Mouse (Mus musculus) B cell, adult 2 months (primary cell): ENCODE results near the gene Gm28035.

ENCODE experiments used
- DNase-seq, 2 experiments: peaks; one replicate each; pipeline ENCODE4 v3.0.0; 2022

Gene Gm28035

GRCm38 (mm10) chr2:30238906-30239465 lies 1.4 kb upstream of the Gm28035 start:
- no peak for DNase-seq

- no peak for DNase-seq
Measured at GRCm38 (mm10) chr2:30239777-30240176, 590 bp upstream of the Gm28035 start.

DNA sequence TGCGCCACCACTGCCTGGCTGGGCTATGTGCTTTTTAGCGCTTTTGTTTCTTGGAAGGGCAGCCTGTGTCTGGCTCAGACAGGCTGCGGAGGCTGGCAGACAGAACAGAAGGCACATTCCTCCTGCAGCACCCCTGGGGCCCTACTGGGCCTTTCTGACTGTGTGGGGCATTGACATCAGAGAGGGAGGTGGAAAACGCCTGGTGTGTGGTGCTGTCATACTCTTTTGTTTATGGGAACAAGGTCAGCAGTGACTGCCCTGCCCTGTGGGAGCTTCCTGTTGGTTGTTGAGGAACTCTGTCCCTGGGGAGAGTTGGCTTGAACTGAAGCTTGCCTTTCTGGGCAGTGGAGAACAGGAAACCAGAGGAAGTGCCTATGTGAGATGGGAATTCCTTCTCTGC lies 2.1 kb downstream of the Gm28035 start:
- no peak for DNase-seq

- DNase-seq = no peak
Measured at GRCm38 (mm10) chr2:30243391-30243790, 3.0 kb downstream of the Gm28035 start.

DNA sequence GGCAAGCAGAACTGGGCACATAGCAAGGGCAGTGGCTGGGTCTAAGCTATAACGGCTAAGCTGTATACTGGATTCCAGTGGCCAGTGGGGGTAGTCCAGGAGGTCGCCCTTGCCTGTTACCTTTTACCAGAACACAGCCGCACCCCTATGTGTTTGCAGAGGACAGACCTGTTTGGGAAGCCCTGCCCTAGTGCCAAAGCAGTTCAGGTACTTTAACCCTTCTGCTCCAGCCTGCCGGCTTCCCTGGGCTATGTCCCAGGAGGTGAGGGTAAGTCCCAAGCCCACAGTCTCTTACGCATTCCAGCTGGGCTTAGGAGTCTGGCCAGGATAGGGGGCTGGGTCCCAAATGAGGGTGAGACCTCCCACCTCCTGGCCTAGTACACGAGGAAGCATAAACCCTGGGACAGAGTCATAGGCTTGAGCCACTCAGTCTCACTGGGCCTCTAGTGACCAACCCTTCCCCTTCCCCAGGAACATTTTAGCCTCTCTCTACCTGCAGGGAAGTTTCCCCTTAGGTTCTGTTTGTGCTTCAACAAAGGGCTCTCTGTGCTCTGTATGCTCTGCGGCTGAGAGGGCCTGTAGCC lies 4.3 kb downstream of the Gm28035 start:
- no peak for DNase-seq

GRCm38 (mm10) chr2:30247036-30247435 lies 6.7 kb downstream of the Gm28035 start:
- DNase-seq = no peak

- no peak for DNase-seq
Measured at GRCm38 (mm10) chr2:30247681-30248080, 7.3 kb downstream of the Gm28035 start.

DNA sequence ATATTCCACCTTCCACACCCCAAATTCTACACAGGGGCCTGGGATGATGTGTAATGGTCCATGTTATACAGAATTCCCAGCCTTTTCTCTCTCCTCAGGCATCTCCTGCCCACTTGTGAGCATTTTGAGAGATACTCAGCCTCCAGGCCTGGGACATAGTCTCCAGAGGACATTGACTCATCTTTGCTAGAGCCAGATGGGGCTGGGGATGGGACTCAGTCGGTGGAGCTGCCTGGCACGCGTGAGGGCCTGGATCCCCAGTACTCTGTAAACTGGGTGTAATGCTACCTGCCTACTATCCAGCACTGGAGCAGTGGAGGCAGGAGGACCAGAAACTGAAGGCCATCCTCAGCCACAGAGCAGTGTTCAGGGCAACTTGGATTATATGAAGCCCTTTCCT lies 8.8 kb downstream of the Gm28035 start:
- DNase-seq = no peak

DNA sequence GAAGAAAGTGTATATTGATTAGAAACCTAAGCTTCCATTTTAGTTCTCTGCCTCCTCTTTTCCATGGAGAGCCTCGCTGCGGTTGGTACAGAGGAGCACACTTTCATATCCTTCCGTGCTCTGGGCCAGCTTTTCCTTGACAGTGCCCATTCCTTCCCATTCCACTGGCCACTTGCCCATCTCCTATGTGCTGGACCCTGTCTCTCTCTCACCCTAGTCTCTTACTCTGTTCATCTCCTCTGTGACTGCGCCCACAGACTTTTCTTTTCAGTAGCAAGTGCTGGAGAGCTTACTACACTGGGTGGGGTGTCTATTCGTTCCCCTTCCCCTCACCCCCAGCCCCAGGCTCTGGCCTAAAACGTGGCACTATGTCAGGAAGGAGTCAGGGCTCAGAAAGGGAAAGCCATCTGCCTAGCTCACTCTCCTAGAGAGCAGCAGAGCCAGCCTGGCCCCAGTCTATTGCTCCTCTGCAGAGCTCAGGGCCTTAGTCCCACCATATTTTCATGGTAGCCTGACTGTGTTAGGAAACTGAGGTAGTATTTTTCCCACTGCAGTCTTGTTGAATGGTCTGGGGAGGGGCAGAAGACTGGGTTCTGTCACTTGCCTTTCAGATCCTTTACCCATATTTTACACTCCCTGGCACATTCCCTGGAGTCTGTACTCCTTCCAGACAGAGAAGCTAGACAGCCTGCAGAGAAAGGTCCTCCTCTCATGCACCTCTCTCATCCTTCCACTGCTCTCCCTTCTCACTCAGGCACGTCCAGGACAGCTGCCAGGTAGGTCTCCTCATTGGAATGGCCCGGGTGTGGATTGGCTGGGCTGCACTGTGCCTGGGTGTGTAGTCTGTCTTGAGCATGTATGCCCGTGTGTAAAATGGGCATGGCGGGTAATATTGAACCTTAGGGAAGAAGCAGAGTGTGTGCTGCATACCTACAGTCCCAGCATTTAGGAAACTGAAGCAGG lies 10.1 kb downstream of the Gm28035 start:
- DNase-seq = no peak

- DNase-seq = peak; percentile 63 to 74
Measured at GRCm38 (mm10) chr2:30251417-30252104, 11.2 kb downstream of the Gm28035 start.

DNA sequence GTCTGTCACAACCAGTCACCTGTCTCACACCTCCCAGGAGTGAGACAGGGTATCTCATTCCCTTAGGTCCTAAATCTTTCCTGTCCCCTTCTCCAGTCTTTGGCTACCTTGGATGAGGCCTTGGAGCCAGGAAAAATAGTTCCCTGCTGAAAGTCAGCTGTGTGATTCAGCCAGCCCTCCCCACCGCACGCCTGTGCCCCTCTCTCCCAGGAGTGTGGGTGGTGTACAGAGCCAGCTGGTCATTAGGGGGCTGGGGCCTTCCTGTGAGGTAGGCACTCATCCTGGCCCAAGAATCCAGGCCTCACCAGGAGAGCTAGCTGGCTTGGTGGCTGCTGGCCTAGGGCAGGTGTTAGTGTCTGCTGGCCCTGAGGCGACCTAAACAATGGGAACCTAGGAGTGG lies 12.2 kb downstream of the Gm28035 start:
- no peak for DNase-seq

GRCm38 (mm10) chr2:30253809-30254208 lies 13.4 kb downstream of the Gm28035 start:
- no peak for DNase-seq

DNA sequence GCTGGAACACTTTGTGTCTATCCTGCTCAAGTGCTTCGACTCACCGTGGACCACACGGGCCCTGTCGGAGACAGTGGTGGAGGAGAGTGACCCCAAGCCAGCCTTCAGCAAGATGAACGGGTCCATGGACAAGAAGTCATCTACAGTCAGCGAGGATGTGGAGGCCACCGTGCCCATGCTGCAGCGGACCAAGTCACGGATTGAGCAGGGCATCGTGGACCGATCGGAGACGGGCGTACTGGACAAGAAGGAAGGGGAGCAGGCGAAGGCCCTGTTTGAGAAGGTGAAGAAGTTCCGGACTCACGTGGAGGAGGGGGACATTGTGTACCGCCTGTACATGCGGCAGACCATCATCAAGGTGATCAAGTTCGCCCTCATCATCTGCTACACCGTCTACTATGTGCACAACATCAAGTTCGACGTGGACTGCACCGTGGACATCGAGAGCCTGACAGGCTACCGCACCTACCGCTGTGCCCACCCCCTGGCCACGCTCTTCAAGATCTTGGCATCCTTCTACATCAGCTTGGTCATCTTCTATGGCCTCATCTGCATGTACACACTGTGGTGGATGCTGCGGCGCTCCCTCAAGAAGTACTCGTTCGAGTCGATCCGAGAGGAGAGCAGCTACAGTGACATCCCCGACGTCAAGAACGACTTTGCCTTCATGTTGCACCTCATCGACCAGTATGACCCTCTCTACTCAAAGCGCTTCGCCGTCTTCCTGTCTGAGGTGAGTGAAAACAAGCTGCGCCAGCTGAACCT lies 15.4 kb downstream of the Gm28035 start:
- DNase-seq = no peak

DNA sequence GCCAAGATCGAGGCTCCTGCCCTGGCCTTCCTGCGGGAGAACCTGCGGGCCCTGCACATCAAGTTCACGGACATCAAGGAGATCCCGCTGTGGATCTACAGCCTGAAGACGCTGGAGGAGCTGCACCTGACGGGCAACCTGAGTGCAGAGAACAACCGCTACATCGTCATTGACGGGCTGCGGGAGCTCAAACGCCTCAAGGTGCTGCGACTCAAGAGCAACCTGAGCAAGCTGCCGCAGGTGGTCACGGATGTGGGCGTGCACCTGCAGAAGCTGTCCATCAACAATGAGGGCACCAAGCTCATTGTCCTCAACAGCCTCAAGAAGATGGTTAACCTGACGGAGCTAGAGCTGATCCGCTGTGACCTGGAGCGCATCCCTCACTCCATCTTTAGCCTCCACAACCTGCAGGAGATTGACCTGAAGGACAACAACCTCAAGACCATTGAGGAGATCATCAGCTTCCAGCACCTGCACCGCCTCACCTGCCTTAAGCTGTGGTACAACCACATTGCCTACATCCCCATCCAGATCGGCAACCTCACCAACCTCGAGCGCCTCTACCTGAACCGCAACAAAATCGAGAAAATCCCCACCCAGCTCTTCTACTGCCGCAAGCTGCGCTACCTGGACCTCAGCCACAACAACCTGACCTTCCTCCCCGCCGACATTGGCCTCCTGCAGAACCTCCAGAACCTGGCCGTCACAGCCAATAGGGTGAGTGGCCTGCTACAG lies 16.4 kb downstream of the Gm28035 start:
- no peak for DNase-seq

- DNase-seq = no peak
Measured at GRCm38 (mm10) chr2:30257699-30258460, 17.5 kb downstream of the Gm28035 start.

- no peak for DNase-seq
Measured at GRCm38 (mm10) chr2:30258600-30258999, 18.2 kb downstream of the Gm28035 start.

DNA sequence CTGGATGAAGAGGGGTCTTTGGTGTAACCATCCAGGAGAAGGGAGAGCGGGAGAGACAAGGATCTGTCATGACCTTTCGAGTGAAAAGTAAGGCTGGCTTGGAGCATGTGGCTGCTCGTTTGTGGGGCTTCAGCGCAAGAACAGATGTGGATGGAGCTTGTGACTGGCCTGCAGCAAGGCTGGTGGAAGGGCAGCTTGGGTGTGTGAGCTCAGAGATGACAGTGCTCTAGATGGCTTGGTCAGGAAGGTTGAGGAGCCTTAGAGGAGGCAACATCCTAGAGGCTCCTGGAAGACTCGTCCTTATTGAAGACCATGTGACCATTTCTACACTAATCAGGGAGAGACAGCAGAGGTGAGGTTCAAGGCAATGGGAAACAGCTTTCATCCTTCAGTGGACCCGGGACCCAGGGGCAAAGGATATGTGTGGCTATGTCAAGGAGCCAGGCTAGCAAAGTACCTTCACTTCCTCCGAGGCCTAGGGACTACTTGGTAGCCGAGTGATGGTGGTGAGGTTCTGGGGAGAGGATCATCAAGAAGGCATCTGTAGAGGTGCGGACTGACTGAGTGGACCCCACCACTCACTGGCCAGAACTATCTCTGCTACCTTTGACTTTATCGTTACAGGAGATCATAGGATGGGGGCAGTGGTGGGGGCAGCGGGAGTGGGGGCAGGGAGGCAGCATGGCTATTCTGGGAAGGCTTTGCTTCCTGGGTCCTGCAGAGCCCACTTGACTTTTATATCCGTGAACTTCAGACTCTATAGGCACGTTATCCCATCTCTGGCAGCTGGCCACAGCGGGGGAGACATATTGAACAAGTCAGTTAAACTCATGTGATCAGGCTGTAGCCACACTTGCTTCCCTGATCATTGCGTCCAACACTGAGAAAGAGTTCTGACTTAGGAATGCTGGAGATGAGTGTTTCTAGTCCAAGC lies 19.0 kb downstream of the Gm28035 start:
- no peak for DNase-seq

DNA sequence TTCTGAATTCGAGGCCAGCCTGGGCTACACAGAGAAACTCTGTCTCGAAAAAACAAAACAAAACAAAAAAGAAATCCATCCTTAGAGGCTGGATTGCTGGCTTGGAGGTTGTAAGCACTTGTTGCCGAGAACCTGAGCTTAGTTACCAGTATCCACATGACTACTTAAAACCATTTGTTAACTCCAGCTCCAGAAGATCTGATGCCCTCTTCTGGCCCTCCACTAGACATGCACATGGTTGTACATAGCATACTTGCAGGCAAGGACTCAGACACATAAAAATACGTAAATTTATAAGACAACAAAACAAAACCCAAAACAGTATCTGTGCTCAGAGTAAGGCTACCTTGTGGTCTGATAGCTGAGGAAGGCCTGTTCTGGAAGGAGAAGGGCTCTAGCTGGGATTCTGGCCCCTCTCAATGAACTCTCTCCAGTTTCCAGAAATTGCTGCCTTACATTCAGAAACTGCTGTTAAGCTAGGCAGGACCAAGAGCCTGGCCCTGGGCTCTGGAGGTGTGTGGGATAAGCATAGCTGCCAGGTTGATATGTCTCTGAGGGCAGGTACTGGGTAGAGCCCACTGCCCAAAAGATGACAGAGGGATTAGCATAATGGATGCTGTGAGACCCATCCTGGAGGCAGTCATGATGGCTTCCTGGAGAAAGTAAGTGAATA lies 20.8 kb downstream of the Gm28035 start:
- no peak for DNase-seq
